Mouse (Mus musculus) stomach, postnatal 0 days (tissue): ENCODE measurements at regions not wholly inside any gene's neighbourhood (a gene's known extent, or its start where the extent isn't known, plus 50 kb on each side); places are given as distances from the start of the nearest gene placed in this dataset.

Experiments used
- CTCF ChIP-seq: IDR thresholded peaks from 2 replicates; pipeline ENCODE4 v1.5.1; 2016; ENCODE audit warnings: antibody characterized with exemption, low read depth, mild to moderate bottlenecking, moderate library complexity
- EP300 ChIP-seq: optimal IDR thresholded peaks from 2 replicates; pipeline ENCODE3; 2016; ENCODE audit warnings: antibody characterized with exemption

DNA sequence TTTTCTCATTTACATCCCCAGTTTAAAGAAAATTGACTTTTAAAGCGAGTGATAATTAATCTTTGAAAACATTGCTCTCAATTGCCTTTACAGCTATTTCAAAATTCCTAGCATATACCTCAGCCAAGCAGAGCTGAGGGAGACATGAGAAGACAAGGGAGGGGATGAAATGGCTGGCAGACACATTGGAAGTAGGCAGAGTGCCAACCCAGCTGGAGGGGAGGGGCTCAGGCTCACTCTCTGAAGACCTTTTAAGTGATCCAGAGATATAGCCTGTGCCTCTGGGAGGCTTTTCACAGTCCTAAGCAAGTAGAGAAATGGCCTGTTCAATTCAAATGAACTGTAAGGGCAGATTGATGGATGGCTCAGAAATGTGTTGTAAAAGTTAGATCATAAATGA is 122.5 kb upstream of the Thsd7b start:
- TF ChIP-seq EP300 = no peak
- TF ChIP-seq CTCF = no peak
